Comparison of ENCODE assay signal across 32 mouse cellular contexts in the genomic region with DNA sequence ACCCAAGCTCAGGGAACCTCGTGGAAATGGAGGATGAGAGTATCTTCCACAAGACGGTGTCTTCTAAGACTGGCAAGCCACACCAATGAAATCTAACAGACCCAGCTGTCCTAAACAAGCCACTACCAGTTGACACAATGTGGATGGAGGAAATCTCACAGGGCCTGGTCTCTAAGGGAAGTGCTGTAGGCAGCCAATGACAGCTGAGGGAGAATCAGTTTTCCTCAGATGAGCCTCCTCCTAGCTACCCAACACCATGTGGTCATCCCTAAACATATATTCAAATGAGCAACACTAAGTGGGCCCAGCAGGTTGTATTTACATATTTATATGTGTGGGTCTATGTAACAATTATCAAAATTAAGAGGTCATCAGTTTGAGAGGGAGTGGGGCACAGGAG. TPM values are rescaled to one million over a fixed set of nuclear protein-coding genes. Genes with fewer than 3 reads are reported as not detected.
DNase-seq lines count a peak whose midpoint lies in the region; ATAC-seq and TF ChIP-seq lines count a peak whose summit lies in the region.
"Had no signal": no experiment of that assay in that cellular context is flagged by ENCODE, and none has a peak within 500 bp of the region (broad histone marks: within the 10 kb centered on the region; RNA-seq: fewer than 3 reads in every experiment).

No protein-coding gene starts in this region.

- no peak overlapping the region for H3K4me2 ChIP-seq in forebrain, embryonic 13.5 days
- H3K4me2 ChIP-seq in forebrain, embryonic 11.5 days (ENCODE audit: low read depth, low read length, severe bottlenecking): no peak overlapping the region
- H3K4me2 ChIP-seq in midbrain, embryonic 12.5 days (replicated peaks): no peak overlapping the region
- no peak overlapping the region for H3K4me2 ChIP-seq in midbrain, embryonic 11.5 days
- no peak overlapping the region for H3K4me2 ChIP-seq in forebrain, postnatal 0 days (ENCODE audit: low read depth)
- H3K4me2 ChIP-seq: embryonic facial prominence, embryonic 12.5 days; embryonic facial prominence, embryonic 15.5 days; heart, embryonic 11.5 days had no signal

- no peak overlapping the region for H3K4me3 ChIP-seq in forebrain, embryonic 13.5 days
- H3K4me3 ChIP-seq in forebrain, embryonic 11.5 days (ENCODE audit: low read depth, low read length): no peak overlapping the region
- no peak overlapping the region for H3K4me3 ChIP-seq in midbrain, embryonic 12.5 days
- no peak overlapping the region for H3K4me3 ChIP-seq in midbrain, embryonic 11.5 days (ENCODE audit: low read depth, low read length)
- no peak overlapping the region for H3K4me3 ChIP-seq in forebrain, postnatal 0 days (ENCODE audit: low read depth, low read length)
- H3K4me3 ChIP-seq: embryonic facial prominence, embryonic 12.5 days; embryonic facial prominence, embryonic 15.5 days; hindbrain, embryonic 10.5 days had no signal

- H3K9me3 ChIP-seq in forebrain, embryonic 13.5 days (replicated peaks): no peaks in the 10 kb centered on the region
- H3K9me3 ChIP-seq in forebrain, embryonic 11.5 days (ENCODE audit: control insufficient read depth, low read length): no peaks in the 10 kb centered on the region
- no peaks in the 10 kb centered on the region for H3K9me3 ChIP-seq in midbrain, embryonic 12.5 days
- no peaks in the 10 kb centered on the region for H3K9me3 ChIP-seq in midbrain, embryonic 11.5 days (ENCODE audit: control insufficient read depth, low read length)
- no peaks in the 10 kb centered on the region for H3K9me3 ChIP-seq in forebrain, postnatal 0 days (ENCODE audit: low read length)
- H3K9me3 ChIP-seq: embryonic facial prominence, embryonic 12.5 days; embryonic facial prominence, embryonic 15.5 days; hindbrain, embryonic 10.5 days had no signal

- no peak overlapping the region for H3K9ac ChIP-seq in forebrain, embryonic 13.5 days
- no peak overlapping the region for H3K9ac ChIP-seq in forebrain, embryonic 11.5 days (ENCODE audit: low read length)
- H3K9ac ChIP-seq in midbrain, embryonic 12.5 days (replicated peaks): no peak overlapping the region
- no peak overlapping the region for H3K9ac ChIP-seq in midbrain, embryonic 11.5 days (ENCODE audit: low read length)
- H3K9ac ChIP-seq in forebrain, postnatal 0 days: no peak overlapping the region
- H3K9ac ChIP-seq: embryonic facial prominence, embryonic 12.5 days; embryonic facial prominence, embryonic 15.5 days had no signal

- H3K27ac ChIP-seq in forebrain, embryonic 13.5 days: no peak overlapping the region
- no peak overlapping the region for H3K27ac ChIP-seq in forebrain, embryonic 11.5 days (ENCODE audit: low read depth, low read length)
- 0 out of 2 replicates have a peak overlapping the region, but pooled peaks have one; percentile 15 for H3K27ac ChIP-seq in midbrain, embryonic 12.5 days (replicated peaks)
- no peak overlapping the region for H3K27ac ChIP-seq in midbrain, embryonic 11.5 days (ENCODE audit: low read depth, low read length)
- H3K27ac ChIP-seq in forebrain, postnatal 0 days (ENCODE audit: low read depth, low read length): no peak overlapping the region
- H3K27ac ChIP-seq: embryonic facial prominence, embryonic 12.5 days; embryonic facial prominence, embryonic 15.5 days; hindbrain, embryonic 10.5 days; hindbrain, postnatal 0 days had no signal

- DNase-seq in forebrain, embryonic 11.5 days (ENCODE audit: low spot score): no peak
- DNase-seq in heart, adult 11 months: peak; percentile 61
- DNase-seq in heart, postnatal 14 days: no peak
- no peak for DNase-seq in midbrain, embryonic 11.5 days (ENCODE audit: low spot score, missing footprints)
- DNase-seq in forebrain, postnatal 0 days: peak; percentile 40
- no peak for DNase-seq in kidney, adult 9 months
- DNase-seq: adrenal gland, postnatal 10 days; adrenal gland, postnatal 36 days; cerebellum, adult 11 months; cerebellum, adult 2 months; cerebellum, adult 9-11 months; gastrocnemius, postnatal 10 days; gastrocnemius, postnatal 36 days; heart, postnatal 36 days; kidney, adult 18-20 months had no signal

- H3K36me3 ChIP-seq in forebrain, embryonic 13.5 days (ENCODE audit: poor library complexity, severe bottlenecking): 0 out of 2 replicates have a peak, but pooled peaks cover 12% of the 10 kb centered on the region
- no peaks in the 10 kb centered on the region for H3K36me3 ChIP-seq in forebrain, embryonic 11.5 days (ENCODE audit: control insufficient read depth, insufficient read depth, low read length)
- H3K36me3 ChIP-seq in midbrain, embryonic 12.5 days: peaks cover 10% of the 10 kb centered on the region; the same call in 1 of the 2 replicates
- H3K36me3 ChIP-seq in midbrain, embryonic 11.5 days (ENCODE audit: control insufficient read depth, insufficient read depth, low read length): no peaks in the 10 kb centered on the region
- H3K36me3 ChIP-seq in forebrain, postnatal 0 days (ENCODE audit: insufficient read depth): 0 out of 2 replicates have a peak, but pooled peaks cover 5% of the 10 kb centered on the region
- H3K36me3 ChIP-seq: embryonic facial prominence, embryonic 15.5 days had no signal

- TF ChIP-seq CTCF in forebrain, postnatal 0 days (IDR thresholded peaks at IDR 0.05; ENCODE audit: low read depth): no peak

- intact Hi-C loops in heart, postnatal 14 days (cut with DNase I): no loop called here

- peaks cover 8% of the 10 kb centered on the region; the same call in 1 of the 2 replicates for H3K4me1 ChIP-seq in forebrain, embryonic 13.5 days
- no peaks in the 10 kb centered on the region for H3K4me1 ChIP-seq in forebrain, embryonic 11.5 days (replicated peaks; ENCODE audit: control insufficient read depth, insufficient read depth, low read length)
- peaks cover 9% of the 10 kb centered on the region; the same call in 1 of the 2 replicates for H3K4me1 ChIP-seq in midbrain, embryonic 12.5 days
- peaks cover 4% of the 10 kb centered on the region for H3K4me1 ChIP-seq in midbrain, embryonic 11.5 days (ENCODE audit: control insufficient read depth, insufficient read depth, low read length)
- no peaks in the 10 kb centered on the region for H3K4me1 ChIP-seq in forebrain, postnatal 0 days (ENCODE audit: insufficient read depth)
- H3K4me1 ChIP-seq: embryonic facial prominence, embryonic 12.5 days; embryonic facial prominence, embryonic 15.5 days had no signal

- ATAC-seq in forebrain, embryonic 13.5 days: peak; percentile 53; the same call in 1 of the 2 replicates
- ATAC-seq in forebrain, embryonic 11.5 days (replicated peaks; ENCODE audit: low FRiP score): no peak
- no peak for ATAC-seq in midbrain, embryonic 12.5 days (ENCODE audit: low FRiP score, low read depth)
- ATAC-seq in midbrain, embryonic 11.5 days (ENCODE audit: low FRiP score): no peak
- ATAC-seq in forebrain, postnatal 0 days: peak; percentile 93
- ATAC-seq: activated CD4-positive, CD25-positive, alpha-beta regulatory T cell, adult 4 months; hindbrain, postnatal 0 days; inflammation-experienced regulatory T-cells, adult 6 months; intestine, embryonic 16.5 days had no signal

- no peaks in the 10 kb centered on the region for H3K27me3 ChIP-seq in forebrain, embryonic 13.5 days
- no peaks in the 10 kb centered on the region for H3K27me3 ChIP-seq in forebrain, embryonic 11.5 days (ENCODE audit: control insufficient read depth, insufficient read depth, low read length)
- no peaks in the 10 kb centered on the region for H3K27me3 ChIP-seq in midbrain, embryonic 12.5 days
- H3K27me3 ChIP-seq in midbrain, embryonic 11.5 days (ENCODE audit: control insufficient read depth, insufficient read depth, low read length): no peaks in the 10 kb centered on the region
- no peaks in the 10 kb centered on the region for H3K27me3 ChIP-seq in forebrain, postnatal 0 days (ENCODE audit: insufficient read depth, low read length)
- H3K27me3 ChIP-seq: embryonic facial prominence, embryonic 12.5 days; embryonic facial prominence, embryonic 15.5 days had no signal

- WGBS in forebrain, embryonic 13.5 days: 86% methylated on average over 2 of the region's 2 CpGs
- 95% methylated on average over 2 of the region's 2 CpGs for WGBS in forebrain, embryonic 11.5 days
- WGBS in midbrain, embryonic 12.5 days: 94% methylated on average over 2 of the region's 2 CpGs
- 84% methylated on average over 2 of the region's 2 CpGs for WGBS in midbrain, embryonic 11.5 days
- 75% methylated on average over 2 of the region's 2 CpGs for WGBS in forebrain, postnatal 0 days

RNA-seq across cellular contexts. Expression of a gene that starts 11.4 kb away (rescaled TPM):
- not detected in 2 replicates for polyA plus RNA-seq in forebrain, embryonic 13.5 days (2015; fragmentation: Nextera tagmentation; extraction: Ambion mirVana)
- not detected in 2 replicates for polyA plus RNA-seq in forebrain, embryonic 11.5 days (2014; fragmentation: Nextera tagmentation; extraction: Ambion mirVana)
- not detected for total RNA-seq in heart, postnatal 14 days (2021)
- polyA plus RNA-seq in midbrain, embryonic 12.5 days (2016; fragmentation: Nextera tagmentation; extraction: Ambion mirVana): not detected in 2 replicates
- not detected in 2 replicates for polyA plus RNA-seq in midbrain, embryonic 11.5 days (2014; fragmentation: Nextera tagmentation; extraction: Ambion mirVana)
- total RNA-seq in forebrain, postnatal 0 days (2014; rRNA removed): not detected in 2 replicates
- polyA plus RNA-seq in forebrain, postnatal 0 days (2015; fragmentation: Nextera tagmentation; extraction: Ambion mirVana): not detected in 2 replicates
- total RNA-seq: adrenal gland, postnatal 10 days; adrenal gland, postnatal 36 days; common myeloid progenitor, adult 5-6 weeks; ES-E14; gastrocnemius, adult 18-20 months; gastrocnemius, postnatal 10 days; gastrocnemius, postnatal 36 days; granulocyte monocyte progenitor cell, adult 5-6 weeks; heart, adult 8-10 months; heart, postnatal 36 days; hindbrain, postnatal 0 days had no signal
- polyA plus RNA-seq: activated CD4-positive, CD25-positive, alpha-beta regulatory T cell, adult 4 months; cerebellum, adult 2 months; embryonic facial prominence, embryonic 12.5 days; embryonic facial prominence, embryonic 15.5 days; heart, embryonic 11.5 days; heart, embryonic 14.5 days; heart, postnatal 0 days; hindbrain, embryonic 10.5 days; hindbrain, postnatal 0 days; inflammation-experienced regulatory T-cells, adult 6 months; intestine, embryonic 16.5 days had no signal

Comparison
In these comparisons a context has a peak if more than half of its experiments do, and no peak if none do; other contexts are left out.
1. ATAC-seq: peak in forebrain, embryonic 13.5 days (single experiment) and forebrain, postnatal 0 days (single experiment); none in forebrain, embryonic 11.5 days (single experiment), midbrain, embryonic 12.5 days (single experiment) and midbrain, embryonic 11.5 days (single experiment).
2. DNase-seq: peak in heart, adult 11 months (single experiment) and forebrain, postnatal 0 days (single experiment); none in forebrain, embryonic 11.5 days (single experiment), heart, postnatal 14 days (0 of 2), midbrain, embryonic 11.5 days (single experiment) and kidney, adult 9 months (single experiment).